Mouse (Mus musculus) myocyte (in vitro differentiated cells): ENCODE data around the gene Myh9. TPM values are rescaled to one million over a fixed set of nuclear protein-coding genes. Genes with fewer than 3 reads are reported as not detected.

Experiments used
- H3K27me3 ChIP-seq: one replicate; pipeline ENCODE4 v1.6.1; 2011; ENCODE audit not compliant: control insufficient read depth, insufficient read depth, insufficient read length
- H3K36me3 ChIP-seq: one replicate; pipeline ENCODE4 v1.6.1; 2011; ENCODE audit not compliant: control insufficient read depth, insufficient read depth
- H3K4me2 ChIP-seq: one replicate; pipeline ENCODE4 v1.6.1; 2011; ENCODE audit warnings: low read depth, control low read depth
- H3K4me3 ChIP-seq: one replicate; pipeline ENCODE4 v1.5.1; 2011; ENCODE audit warnings: mild to moderate bottlenecking, control low read depth, moderate library complexity
- H3K79me2 ChIP-seq: one replicate; pipeline ENCODE4 v1.6.1; 2011; ENCODE audit not compliant: control insufficient read depth, insufficient read depth
- H3ac ChIP-seq: one replicate; pipeline ENCODE4 v1.6.1; 2011; ENCODE audit not compliant: control insufficient read depth, insufficient read length
- CEBPB ChIP-seq: IDR thresholded peaks from 2 replicates; pipeline ENCODE4 v1.6.1; 2011; ENCODE audit warnings: mild to moderate bottlenecking, moderate library complexity; ENCODE audit not compliant: poor library complexity, insufficient read depth, severe bottlenecking
- E2F4 ChIP-seq: IDR thresholded peaks from one replicate; pipeline ENCODE4 v1.6.1; 2011; ENCODE audit warnings: mild to moderate bottlenecking, control low read depth, moderate library complexity; ENCODE audit not compliant: insufficient read depth
- MAX ChIP-seq: IDR thresholded peaks from one replicate; pipeline ENCODE4 v1.6.1; 2011; ENCODE audit warnings: low read depth, mild to moderate bottlenecking, control low read depth
- MYOD1 ChIP-seq, 3 experiments: IDR thresholded peaks; one replicate each; pipeline ENCODE4 v1.6.1; 2011; ENCODE audit warnings: control low read depth in 2 of 3, low read depth in 2 of 3, mild to moderate bottlenecking in 2 of 3, moderate library complexity in 1 of 3; ENCODE audit not compliant: insufficient read length in 2 of 3, control insufficient read depth in 1 of 3
- MYOG ChIP-seq, 3 experiments: IDR thresholded peaks; one replicate each; pipeline ENCODE4 v1.6.1; 2011; ENCODE audit warnings: control low read depth in 2 of 3, low read depth in 2 of 3, mild to moderate bottlenecking in 2 of 3; ENCODE audit not compliant: insufficient read length in 2 of 3, control insufficient read depth in 1 of 3, insufficient read depth in 1 of 3
- POLR2A ChIP-seq: IDR thresholded peaks from one replicate; pipeline ENCODE4 v1.6.1; 2011; ENCODE audit warnings: low read depth, mild to moderate bottlenecking, control low read depth, moderate library complexity; ENCODE audit not compliant: insufficient read length
- POLR2AphosphoS2 ChIP-seq: IDR thresholded peaks from one replicate; pipeline ENCODE4 v1.6.1; 2011; ENCODE audit warnings: low read depth, control low read depth; ENCODE audit not compliant: insufficient read length
- REST ChIP-seq: IDR thresholded peaks from one replicate; pipeline ENCODE4 v1.6.1; 2011; ENCODE audit warnings: mild to moderate bottlenecking, control low read depth, moderate library complexity; ENCODE audit not compliant: insufficient read depth, insufficient read length
- SRF ChIP-seq: IDR thresholded peaks from one replicate; pipeline ENCODE4 v1.6.1; 2011; ENCODE audit warnings: low read depth; ENCODE audit not compliant: control insufficient read depth, insufficient read length
- TCF12 ChIP-seq: IDR thresholded peaks from one replicate; pipeline ENCODE4 v1.6.1; 2011; ENCODE audit warnings: mild to moderate bottlenecking, control low read depth; ENCODE audit not compliant: poor library complexity, insufficient read depth, severe bottlenecking
- TCF3 ChIP-seq: IDR thresholded peaks from one replicate; pipeline ENCODE4 v1.6.1; 2011; ENCODE audit warnings: low read depth, control low read depth; ENCODE audit not compliant: insufficient read length
- USF1 ChIP-seq: IDR thresholded peaks from one replicate; pipeline ENCODE4 v1.6.1; 2011; ENCODE audit warnings: low read depth, mild to moderate bottlenecking, control low read depth, moderate library complexity
- polyA plus RNA-seq: library from polyadenylated mRNA; unstranded; fragments of >200 nt; fragmentation: generic; extraction: Trizol; gene quantifications from one replicate; pipeline ENCODE4 v1.2.1, GENCODE M21; 2012; ENCODE audit warnings: missing spikeins

Myh9 gene
- polyA plus RNA-seq, 1 experiment, result 466 TPM

DNA sequence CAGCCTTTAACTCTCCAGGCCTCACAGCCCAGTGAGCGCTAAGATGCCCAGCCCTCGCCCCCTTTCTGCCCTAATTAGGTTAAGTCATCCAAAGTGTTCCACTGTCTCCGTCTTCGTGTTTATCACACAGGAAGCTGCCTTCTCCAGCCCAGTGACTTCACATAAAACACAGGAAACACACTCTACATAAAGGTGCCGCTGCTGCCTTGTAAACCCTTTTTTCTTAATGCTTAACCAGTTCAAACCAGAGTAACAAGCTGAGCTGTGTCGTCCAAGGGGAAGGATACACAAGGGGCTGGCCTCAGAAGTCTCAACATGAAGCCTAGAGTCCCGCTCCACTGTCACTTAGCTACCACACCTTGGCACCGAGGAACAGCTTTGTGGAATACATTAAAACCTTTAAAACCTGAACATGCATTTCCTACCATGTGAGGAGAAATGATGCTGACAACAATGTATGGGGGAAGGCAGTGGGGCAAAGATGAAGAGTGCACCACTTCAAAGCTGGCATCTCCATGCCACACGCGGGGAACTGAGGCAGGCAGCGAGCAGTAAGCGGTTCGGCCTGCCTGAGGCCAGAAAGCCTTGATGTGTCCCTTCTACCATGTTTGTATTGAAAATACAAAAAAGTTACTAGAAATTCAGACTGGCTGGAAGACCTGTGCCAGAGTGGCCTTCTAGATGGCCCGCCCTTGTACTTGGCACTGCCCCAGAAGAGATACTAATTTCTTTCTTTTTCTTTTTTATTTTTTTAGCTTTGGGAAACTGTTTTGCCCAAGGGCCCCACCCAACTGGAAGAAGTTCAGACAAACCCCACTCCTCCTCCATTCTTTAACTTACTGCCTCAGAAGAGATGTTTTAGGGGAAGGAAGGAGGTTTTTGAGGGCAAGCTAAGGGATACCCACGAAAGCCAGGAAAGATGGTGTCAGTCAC, 7.4 kb downstream of the Myh9 start:
- Histone ChIP-seq H3ac (no peak overlapping the region), H3K36me3 (peaks cover 38% of the 10 kb centered on the region), H3K79me2 (peaks cover 100% of the 10 kb centered on the region), H3K27me3 (no peaks in the 10 kb centered on the region), H3K4me3 (no peak overlapping the region), H3K4me2 (peak overlapping the region; percentile 92)
- TF ChIP-seq MYOG (IDR thresholded peaks at IDR 0.05; ENCODE audit: control insufficient read depth in 1 of 3, insufficient read depth in 1 of 3, insufficient read length in 2 of 3, low read depth in 2 of 3) (no peak), REST (no peak), POLR2A (peak; percentile 29), POLR2AphosphoS2 (peak; percentile 70)

DNA sequence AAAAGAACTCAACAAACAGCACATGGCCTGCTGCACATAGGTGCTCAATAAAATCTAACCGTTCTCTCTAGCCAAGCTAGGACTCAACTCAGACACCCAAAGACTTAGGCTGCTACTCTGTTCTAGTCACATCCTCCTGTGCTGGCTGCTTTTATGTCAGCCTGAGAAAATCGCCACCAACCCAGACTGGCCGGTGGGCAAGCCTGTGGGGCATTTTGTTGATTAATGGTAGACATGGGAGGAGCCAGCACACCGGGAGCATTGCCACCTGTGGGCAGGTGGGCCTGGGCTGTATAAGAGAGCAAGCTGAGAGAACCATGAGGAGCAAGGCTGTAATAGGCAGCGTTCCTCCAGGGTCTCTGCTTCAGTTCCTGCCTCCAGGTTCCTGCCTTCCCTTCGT, 8.2 kb downstream of the Myh9 start:
- TF ChIP-seq MYOD1 (IDR thresholded peaks at IDR 0.05; ENCODE audit: control insufficient read depth in 1 of 3, insufficient read length in 2 of 3, low read depth in 2 of 3) (no peak), SRF (no peak), POLR2AphosphoS2 (no peak), POLR2A (no peak), USF1 (no peak), REST (no peak), CEBPB (no peak), MAX (no peak), TCF12 (no peak), E2F4 (no peak), MYOG (IDR thresholded peaks at IDR 0.05; ENCODE audit: control insufficient read depth in 1 of 3, insufficient read depth in 1 of 3, insufficient read length in 2 of 3, low read depth in 2 of 3) (no peak), TCF3 (no peak)
- H3K27me3 ChIP-seq, result no peaks in the 10 kb centered on the region
- H3K36me3 ChIP-seq, result peaks cover 44% of the 10 kb centered on the region
- H3ac ChIP-seq, result no peak overlapping the region
- no peak overlapping the region for H3K4me3 ChIP-seq
- H3K79me2 ChIP-seq, result peaks cover 100% of the 10 kb centered on the region
- H3K4me2 ChIP-seq, result peak overlapping the region; percentile 92

DNA sequence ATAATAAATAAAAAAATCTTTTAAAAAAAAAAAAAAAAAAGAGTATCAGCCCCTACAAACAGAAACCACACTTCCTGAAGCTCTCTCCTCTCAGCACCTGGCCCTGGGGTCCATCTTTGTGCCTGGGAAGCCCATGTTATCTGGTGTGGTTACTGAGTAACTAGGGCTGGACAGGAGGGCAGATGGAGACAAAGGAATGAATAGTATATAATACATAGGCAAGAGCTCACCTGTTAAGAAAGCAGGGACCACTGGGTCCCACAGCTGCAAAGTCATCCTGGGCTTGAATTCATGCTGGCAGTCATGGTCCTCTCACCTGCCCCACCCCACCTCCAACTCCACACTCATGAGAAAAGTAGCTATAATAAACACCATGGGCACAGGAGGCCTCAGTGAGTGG, 8.9 kb downstream of the Myh9 start:
- peaks cover 44% of the 10 kb centered on the region for H3K36me3 ChIP-seq
- TF ChIP-seq SRF (no peak), POLR2AphosphoS2 (no peak), TCF3 (no peak), MYOG (IDR thresholded peaks at IDR 0.05; ENCODE audit: control insufficient read depth in 1 of 3, insufficient read depth in 1 of 3, insufficient read length in 2 of 3, low read depth in 2 of 3) (no peak), REST (no peak), TCF12 (no peak), MYOD1 (IDR thresholded peaks at IDR 0.05; ENCODE audit: control insufficient read depth in 1 of 3, insufficient read length in 2 of 3, low read depth in 2 of 3) (no peak), USF1 (no peak), CEBPB (no peak), E2F4 (no peak), POLR2A (no peak), MAX (no peak)
- peak overlapping the region; percentile 92 for H3K4me2 ChIP-seq
- no peaks in the 10 kb centered on the region for H3K27me3 ChIP-seq
- H3K79me2 ChIP-seq, result peaks cover 100% of the 10 kb centered on the region
- H3K4me3 ChIP-seq, result no peak overlapping the region
- H3ac ChIP-seq, result no peak overlapping the region

DNA sequence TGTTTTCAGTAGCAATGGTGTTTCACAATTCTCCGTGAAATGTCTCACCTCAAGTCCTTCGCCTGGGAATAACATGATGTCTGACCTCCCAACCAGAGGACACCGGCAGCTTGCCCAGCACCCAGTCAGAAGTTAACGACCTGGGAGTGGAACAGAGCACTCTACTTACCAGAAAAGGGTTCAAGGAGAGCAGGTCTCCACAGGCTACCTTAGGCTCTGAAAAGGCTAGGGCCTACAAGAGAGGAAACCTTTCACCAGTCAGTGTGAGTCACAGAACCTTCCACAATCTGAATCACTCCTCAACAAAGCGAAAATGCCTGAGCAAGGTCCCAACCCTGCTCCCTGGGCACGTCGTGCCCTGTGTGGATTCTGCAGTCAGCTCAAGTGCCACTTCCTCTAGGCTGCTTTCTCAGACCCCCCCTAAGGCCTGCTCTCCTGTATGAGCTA, 9.5 kb downstream of the Myh9 start:
- Histone ChIP-seq H3K79me2 (peaks cover 100% of the 10 kb centered on the region), H3K27me3 (no peaks in the 10 kb centered on the region), H3K36me3 (peaks cover 44% of the 10 kb centered on the region), H3K4me2 (peak overlapping the region; percentile 25), H3K4me3 (no peak overlapping the region), H3ac (no peak overlapping the region)
- no peak for TF ChIP-seq CEBPB
- no peak for TF ChIP-seq REST
- TF ChIP-seq POLR2AphosphoS2, result no peak
- TF ChIP-seq SRF, result no peak
- TF ChIP-seq MAX, result no peak
- TF ChIP-seq TCF12, result no peak
- TF ChIP-seq POLR2A, result no peak
- TF ChIP-seq USF1, result no peak
- TF ChIP-seq E2F4, result no peak
- TF ChIP-seq MYOD1 (IDR thresholded peaks at IDR 0.05; ENCODE audit: control insufficient read depth in 1 of 3, insufficient read length in 2 of 3, low read depth in 2 of 3), result no peak
- no peak for TF ChIP-seq MYOG (IDR thresholded peaks at IDR 0.05; ENCODE audit: control insufficient read depth in 1 of 3, insufficient read depth in 1 of 3, insufficient read length in 2 of 3, low read depth in 2 of 3)
- TF ChIP-seq TCF3, result no peak
